ENCODE assay signal across 20 mouse cellular contexts in genomic region chr7:37005701-37006100, GRCm38 (mm10).
DNase-seq lines count a peak whose midpoint lies in the region; ATAC-seq and TF ChIP-seq lines count a peak whose summit lies in the region.
"Had no signal": no experiment of that assay in that cellular context is flagged by ENCODE, and none has a peak within 500 bp of the region (broad histone marks: within the 10 kb centered on the region; RNA-seq: fewer than 3 reads in every experiment).

No protein-coding gene starts in this region.

- H3K4me1 ChIP-seq in kidney, postnatal 0 days (replicated peaks; ENCODE audit: insufficient read depth, low read length), result no peaks in the 10 kb centered on the region
- H3K4me1 ChIP-seq: forebrain, embryonic 13.5 days; heart, embryonic 15.5 days had no signal

- in situ Hi-C loops in Patski (cut with MboI; ENCODE audit: low pct_unique_long_range_greater_than_20kb), result no loop called here

- no peaks in the 10 kb centered on the region for H3K36me3 ChIP-seq in kidney, postnatal 0 days (ENCODE audit: insufficient read depth, low read length)
- H3K36me3 ChIP-seq: embryonic facial prominence, embryonic 10.5 days; heart, embryonic 15.5 days; limb, embryonic 12.5 days; neural tube, embryonic 15.5 days had no signal

- 88% methylated on average over 2 of the region's 2 CpGs for WGBS in kidney, postnatal 0 days

- POLR2A ChIA-PET in Patski (lab: Charles Lee), result no interaction called here

- no peaks in the 10 kb centered on the region for H3K27me3 ChIP-seq in kidney, postnatal 0 days (ENCODE audit: insufficient read depth, low read length)
- H3K27me3 ChIP-seq in Patski, result peaks cover 7% of the 10 kb centered on the region
- H3K27me3 ChIP-seq: forebrain, embryonic 13.5 days; heart, embryonic 15.5 days; neural tube, embryonic 15.5 days had no signal

- no peak for DNase-seq in kidney, postnatal 0 days (ENCODE audit: low spot score)
- no peak for DNase-seq in kidney, adult 9 months
- peak; percentile 16 for DNase-seq in retina, postnatal 1 day
- no peak for DNase-seq in retina, embryonic 14.5 days (ENCODE audit: low spot score)
- no peak for DNase-seq in Patski (ENCODE audit: low read depth, low spot score)
- peak; percentile 8 for DNase-seq in c-Kit-positive CD71-positive TER-119-positive erythroid progenitor cells, embryonic 14.5 days (ENCODE audit: low spot score)
- DNase-seq in cerebellum, postnatal 14 days, result no peak
- DNase-seq in right cerebral cortex, adult 18-20 months, result no peak
- DNase-seq: cerebellum, adult 11 months; cerebellum, postnatal 36 days; kidney, postnatal 10 days had no signal

- CTCF ChIA-PET in Patski (lab: Charles Lee), result no interaction called here

- H3K27ac ChIP-seq in kidney, postnatal 0 days, result no peak overlapping the region
- H3K27ac ChIP-seq: embryonic facial prominence, embryonic 10.5 days; forebrain, embryonic 13.5 days; heart, embryonic 15.5 days; left cerebral cortex, adult 2 months; limb, embryonic 12.5 days; macrophage; neural tube, embryonic 15.5 days had no signal

- H3K9ac ChIP-seq in kidney, postnatal 0 days (ENCODE audit: low read depth, low read length), result no peak overlapping the region
- H3K9ac ChIP-seq: forebrain, embryonic 13.5 days; heart, embryonic 15.5 days; limb, embryonic 12.5 days; neural tube, embryonic 15.5 days had no signal

- H3K4me3 ChIP-seq in kidney, postnatal 0 days (replicated peaks; ENCODE audit: low read depth, low read length), result no peak overlapping the region
- H3K4me3 ChIP-seq: embryonic facial prominence, embryonic 10.5 days; forebrain, embryonic 13.5 days; heart, embryonic 15.5 days; left cerebral cortex, adult 2 months; limb, embryonic 12.5 days; neural tube, embryonic 15.5 days had no signal

- peak; percentile 23; the same call in 1 of the 2 replicates for TF ChIP-seq CTCF in kidney, postnatal 0 days (IDR thresholded peaks at IDR 0.05; ENCODE audit: low read depth)
- peak; percentile 49 for TF ChIP-seq CTCF in Patski (IDR thresholded peaks at IDR 0.05)

- H3K9me3 ChIP-seq in kidney, postnatal 0 days (replicated peaks; ENCODE audit: low read length), result no peaks in the 10 kb centered on the region
- H3K9me3 ChIP-seq: embryonic facial prominence, embryonic 10.5 days; forebrain, embryonic 13.5 days; heart, embryonic 15.5 days; limb, embryonic 12.5 days; neural tube, embryonic 15.5 days had no signal

- ATAC-seq in kidney, postnatal 0 days (replicated peaks; ENCODE audit: low FRiP score, low read depth), result no peak
- ATAC-seq in Patski, result no peak
- ATAC-seq: forebrain, embryonic 13.5 days; inflammation-experienced regulatory T-cells, adult 6 months had no signal

- H3K4me2 ChIP-seq in kidney, postnatal 0 days (ENCODE audit: low read length), result no peak overlapping the region
- H3K4me2 ChIP-seq: forebrain, embryonic 13.5 days; heart, embryonic 15.5 days; limb, embryonic 12.5 days; midbrain, embryonic 11.5 days; neural tube, embryonic 15.5 days had no signal

Comparison
In these comparisons a context has a peak if more than half of its experiments do, and no peak if none do; other contexts are left out.
1. DNase-seq: peak in retina, postnatal 1 day (single experiment) and c-Kit-positive CD71-positive TER-119-positive erythroid progenitor cells, embryonic 14.5 days (single experiment); none in kidney, postnatal 0 days (single experiment), kidney, adult 9 months (single experiment), retina, embryonic 14.5 days (single experiment), Patski (single experiment), cerebellum, postnatal 14 days (0 of 2) and right cerebral cortex, adult 18-20 months (single experiment).